Mouse (Mus musculus): ENCODE measurements around the gene Krtap10-4.

DNA sequence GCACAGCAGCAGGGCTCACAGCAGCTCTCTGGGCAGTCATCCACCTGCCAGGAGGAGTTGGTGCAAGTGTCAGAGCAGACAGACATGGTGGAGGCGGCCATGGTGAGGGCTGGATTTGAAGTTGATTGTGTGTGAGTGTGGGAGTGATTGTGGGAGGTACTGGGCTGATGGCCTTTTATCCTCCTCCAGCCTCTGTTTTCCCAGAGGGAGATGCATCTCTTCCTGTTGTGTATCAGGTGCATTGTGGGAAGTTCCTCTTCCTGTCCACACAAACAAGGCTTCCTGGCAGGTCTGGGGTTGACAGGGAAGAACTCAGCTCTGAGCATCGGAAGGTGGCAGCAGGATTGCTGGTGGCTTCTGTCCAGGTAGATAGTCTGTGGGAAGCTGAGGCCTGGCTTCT lies 31.9 kb downstream of the Krtap10-4 start, which contains the start of gene Gm9639:
- TF ChIP-seq GATA1 (IDR thresholded peaks at IDR 0.05; ENCODE audit: low read length) (no peak), TAL1 (IDR thresholded peaks at IDR 0.05; ENCODE audit: low read length) (no peak)

All from erythroblast, embryonic 14.5 days (primary cell).